Mouse (Mus musculus) small intestine, adult 2 months (tissue): ENCODE measurements around the gene Coro1c. TPM values are rescaled to one million over a fixed set of nuclear protein-coding genes. Genes with fewer than 3 reads are reported as not detected.

Experiments
- H3K27ac ChIP-seq: fragments of 200-500 bp; 2 replicates; pipeline ENCODE4 v1.5.1; 2012; ENCODE audit warnings: low read depth, low read length, control low read depth, inconsistent platforms; ENCODE audit not compliant: insufficient read depth
- H3K27me3 ChIP-seq: fragments of 200-500 bp; 2 replicates; pipeline ENCODE4 v1.6.1; 2012; ENCODE audit warnings: mild to moderate bottlenecking, moderate library complexity, low read length, inconsistent platforms; ENCODE audit not compliant: control insufficient read depth, insufficient read depth
- H3K36me3 ChIP-seq: fragments of 200-500 bp; 2 replicates; pipeline ENCODE4 v1.6.1; 2012; ENCODE audit warnings: mild to moderate bottlenecking, low read length, control low read depth, inconsistent platforms; ENCODE audit not compliant: control insufficient read depth, insufficient read depth
- H3K4me1 ChIP-seq: fragments of 200-500 bp; 2 replicates; pipeline ENCODE4 v1.6.1; 2012; ENCODE audit warnings: low read length, inconsistent platforms, mixed read lengths; ENCODE audit not compliant: control insufficient read depth, insufficient read depth, insufficient read length
- H3K4me3 ChIP-seq: fragments of 200-500 bp; 2 replicates; pipeline ENCODE4 v1.5.1; 2012; ENCODE audit warnings: low read depth, mild to moderate bottlenecking, control low read depth, inconsistent platforms, low read length, moderate library complexity
- CTCF ChIP-seq: fragments of 200-500 bp; IDR thresholded peaks from 2 replicates; pipeline ENCODE4 v1.5.1; 2012; ENCODE audit warnings: low read depth, mild to moderate bottlenecking, control low read depth, inconsistent platforms, low read length, moderate library complexity, mixed read lengths; ENCODE audit not compliant: insufficient replicate concordance, insufficient read length; ENCODE audit errors: extremely low read depth
- POLR2A ChIP-seq: fragments of 200-500 bp; IDR thresholded peaks from 2 replicates; pipeline ENCODE4 v1.6.1; 2012; ENCODE audit warnings: low read depth, mild to moderate bottlenecking, control low read depth, inconsistent platforms, low read length, moderate library complexity
- WGBS: fragments of 180-500 bp; shearing (Covaris S2); methylation state at CpG from one replicate; pipeline ENCODE4 v1.1.7; 2018; 5-methylcytosine and 5-hydroxymethylcytosine counted together
- polyA plus RNA-seq: library from polyadenylated mRNA; depleted of rRNA; stranded (reverse); fragments of >200 nt; gene quantifications from 2 replicates; pipeline ENCODE4 v1.2.3, GENCODE M21; 2012

The Coro1c gene
- polyA plus RNA-seq, 1 experiment: 144 TPM

- no peak overlapping the region for H3K4me3 ChIP-seq
- H3K36me3 ChIP-seq: peaks cover 54% of the 10 kb centered on the region
- no peaks in the 10 kb centered on the region for H3K27me3 ChIP-seq
Measured at GRCm38 (mm10) chr5:113950786-113951692, 42.5 kb upstream of the Coro1c start.

GRCm38 (mm10) chr5:113950133-113950532 is 41.6 kb upstream of the Coro1c start:
- Histone ChIP-seq H3K27ac (no peak overlapping the region), H3K4me3 (no peak overlapping the region), H3K27me3 (no peaks in the 10 kb centered on the region), H3K36me3 (peaks cover 55% of the 10 kb centered on the region), H3K4me1 (peaks cover 3% of the 10 kb centered on the region; the same call in 1 of the 2 replicates)
- TF ChIP-seq CTCF: no peak
- no peak for TF ChIP-seq POLR2A
- WGBS: 88% methylated on average over 17 of the region's 17 CpGs

More at GRCm38 (mm10) chr5:113950786-113951692, 42.5 kb upstream of the Coro1c start:
- TF ChIP-seq POLR2A (no peak), CTCF (no peak)
- 84% methylated on average over 19 of the region's 19 CpGs for WGBS
- Histone ChIP-seq H3K4me1 (peaks cover 3% of the 10 kb centered on the region; the same call in 1 of the 2 replicates), H3K27ac (peak overlapping the region; percentile 31; the same call in 1 of the 2 replicates)

GRCm38 (mm10) chr5:113947280-113947679 is 38.7 kb upstream of the Coro1c start:
- Histone ChIP-seq H3K27ac (no peak overlapping the region), H3K27me3 (no peaks in the 10 kb centered on the region), H3K4me1 (no peaks in the 10 kb centered on the region), H3K4me3 (no peak overlapping the region), H3K36me3 (peaks cover 65% of the 10 kb centered on the region)
- TF ChIP-seq POLR2A: no peak
- TF ChIP-seq CTCF: no peak
- 84% methylated on average over 2 of the region's 2 CpGs for WGBS

GRCm38 (mm10) chr5:113945126-113945525 is 36.6 kb upstream of the Coro1c start:
- WGBS: 88% methylated on average over 6 of the region's 6 CpGs
- no peak overlapping the region for H3K4me3 ChIP-seq
- H3K27me3 ChIP-seq: no peaks in the 10 kb centered on the region
- H3K27ac ChIP-seq: no peak overlapping the region
- H3K36me3 ChIP-seq: peaks cover 68% of the 10 kb centered on the region
- no peaks in the 10 kb centered on the region for H3K4me1 ChIP-seq
- TF ChIP-seq CTCF (no peak), POLR2A (no peak)

GRCm38 (mm10) chr5:113943328-113943727 is 34.8 kb upstream of the Coro1c start:
- Histone ChIP-seq H3K36me3 (peaks cover 58% of the 10 kb centered on the region), H3K27me3 (no peaks in the 10 kb centered on the region), H3K4me3 (no peak overlapping the region), H3K4me1 (no peaks in the 10 kb centered on the region), H3K27ac (no peak overlapping the region)
- 87% methylated on average over 12 of the region's 12 CpGs for WGBS
- no peak for TF ChIP-seq POLR2A
- TF ChIP-seq CTCF: no peak

- TF ChIP-seq CTCF: peak; percentile 49; the same call in 1 of the 2 replicates
- no peak for TF ChIP-seq POLR2A
- H3K4me3 ChIP-seq: no peak overlapping the region
- H3K27me3 ChIP-seq: no peaks in the 10 kb centered on the region
- H3K27ac ChIP-seq: no peak overlapping the region
- H3K4me1 ChIP-seq: no peaks in the 10 kb centered on the region
- WGBS: 86% methylated on average over 12 of the region's 12 CpGs
- H3K36me3 ChIP-seq: peaks cover 58% of the 10 kb centered on the region
Measured at GRCm38 (mm10) chr5:113942580-113942979, 34.0 kb upstream of the Coro1c start.

- WGBS: 70% methylated on average over 12 of the region's 12 CpGs
- TF ChIP-seq CTCF: no peak
- no peak for TF ChIP-seq POLR2A
- H3K4me1 ChIP-seq: no peaks in the 10 kb centered on the region
Measured at GRCm38 (mm10) chr5:113939263-113939900, 30.8 kb upstream of the Coro1c start.

GRCm38 (mm10) chr5:113937650-113938049 is 29.1 kb upstream of the Coro1c start:
- 64% methylated on average over 7 of the region's 7 CpGs for WGBS
- peaks cover 22% of the 10 kb centered on the region for H3K36me3 ChIP-seq
- H3K4me1 ChIP-seq: peaks cover 2% of the 10 kb centered on the region; the same call in 1 of the 2 replicates
- no peak overlapping the region for H3K27ac ChIP-seq
- no peaks in the 10 kb centered on the region for H3K27me3 ChIP-seq
- TF ChIP-seq CTCF (no peak), POLR2A (no peak)
- no peak overlapping the region for H3K4me3 ChIP-seq

More at GRCm38 (mm10) chr5:113939263-113939900, 30.8 kb upstream of the Coro1c start:
- no peak overlapping the region for H3K27ac ChIP-seq
- peaks cover 32% of the 10 kb centered on the region for H3K36me3 ChIP-seq
- H3K27me3 ChIP-seq: no peaks in the 10 kb centered on the region
- H3K4me3 ChIP-seq: no peak overlapping the region
